Mouse (Mus musculus) midbrain, embryonic 14.5 days (tissue): Measurements from ENCODE around the gene Mark2. TPM values are rescaled to one million over a fixed set of nuclear protein-coding genes. Genes with fewer than 3 reads are reported as not detected.

Experiments
- ATAC-seq: fragments of 200-750 bp; cut with Nextera tagmentation; 2 replicates; pipeline ENCODE4 v1.8.0; 2017; ENCODE audit warnings: moderate number of reproducible peaks, moderate library complexity; ENCODE audit not compliant: low FRiP score, low TSS enrichment
- DNase-seq: peaks from one replicate; pipeline ENCODE4 v3.0.0-alpha.2; 2015
- H3K27ac ChIP-seq: fragments of 300-500 bp; sonication (generic); replicated peaks from 2 replicates; pipeline ENCODE4 v1.5.1; 2014; ENCODE audit warnings: mild to moderate bottlenecking, low read depth, low read length, moderate library complexity
- H3K27me3 ChIP-seq: fragments of 300-500 bp; sonication (generic); 2 replicates; pipeline ENCODE4 v1.6.1; 2014; ENCODE audit warnings: low read length, control low read depth, mixed read lengths; ENCODE audit not compliant: control insufficient read depth, insufficient read depth
- H3K36me3 ChIP-seq: fragments of 300-500 bp; sonication (generic); 2 replicates; pipeline ENCODE4 v1.6.1; 2014; ENCODE audit warnings: low read length, control low read depth; ENCODE audit not compliant: control insufficient read depth, insufficient read depth
- H3K4me1 ChIP-seq: fragments of 300-500 bp; sonication (generic); 2 replicates; pipeline ENCODE4 v1.6.1; 2014; ENCODE audit warnings: mild to moderate bottlenecking, antibody characterized with exemption, low read length, control low read depth; ENCODE audit not compliant: control insufficient read depth, insufficient read depth
- H3K4me2 ChIP-seq: fragments of 300-500 bp; sonication (generic); 2 replicates; pipeline ENCODE4 v1.6.1; 2014; ENCODE audit warnings: mild to moderate bottlenecking, low read length, moderate library complexity
- H3K4me3 ChIP-seq: fragments of 300-500 bp; sonication (generic); replicated peaks from 2 replicates; pipeline ENCODE4 v1.5.1; 2014; ENCODE audit warnings: low read depth, low read length
- H3K9ac ChIP-seq: fragments of 300-500 bp; sonication (generic); replicated peaks from 2 replicates; pipeline ENCODE4 v1.6.1; 2014; ENCODE audit warnings: mild to moderate bottlenecking, low read length, moderate library complexity
- H3K9me3 ChIP-seq: fragments of 300-500 bp; sonication (generic); 2 replicates; pipeline ENCODE4 v1.6.1; 2016; ENCODE audit warnings: low read length, control low read depth, mixed read lengths; ENCODE audit not compliant: control insufficient read depth
- WGBS: fragments of 180-500 bp; shearing (Covaris S2); extraction: QIAGEN DNeasy Blood & Tissue Kit; methylation state at CpG from one replicate; pipeline ENCODE4 v1.1.7; 2014; 5-methylcytosine and 5-hydroxymethylcytosine counted together
- polyA plus RNA-seq: library from polyadenylated mRNA; unstranded; fragments of >200 nt; fragmentation: Nextera tagmentation; extraction: Ambion mirVana; gene quantifications from 2 replicates; pipeline ENCODE4 v1.2.1, GENCODE M21; 2014

Mark2 gene
- polyA plus RNA-seq, 1 experiment from 2014 or later: 55.0 TPM

GRCm38 (mm10) chr19:7268722-7269090, 73.0 kb downstream of the Mark2 start:
- Histone ChIP-seq H3K9me3 (no peaks in the 10 kb centered on the region), H3K27me3 (no peaks in the 10 kb centered on the region), H3K4me1 (peaks cover 58% of the 10 kb centered on the region), H3K4me3 (peak overlapping the region; percentile 91), H3K27ac (peak overlapping the region; percentile 98), H3K4me2 (peak overlapping the region; percentile 93), H3K36me3 (peaks cover 36% of the 10 kb centered on the region), H3K9ac (peak overlapping the region; percentile 95)
- peak; percentile 19; the same call in 1 of the 2 replicates for ATAC-seq
- peak; percentile 86 for DNase-seq
- WGBS: under 1% methylated on average over 30 of the region's 30 CpGs

DNA sequence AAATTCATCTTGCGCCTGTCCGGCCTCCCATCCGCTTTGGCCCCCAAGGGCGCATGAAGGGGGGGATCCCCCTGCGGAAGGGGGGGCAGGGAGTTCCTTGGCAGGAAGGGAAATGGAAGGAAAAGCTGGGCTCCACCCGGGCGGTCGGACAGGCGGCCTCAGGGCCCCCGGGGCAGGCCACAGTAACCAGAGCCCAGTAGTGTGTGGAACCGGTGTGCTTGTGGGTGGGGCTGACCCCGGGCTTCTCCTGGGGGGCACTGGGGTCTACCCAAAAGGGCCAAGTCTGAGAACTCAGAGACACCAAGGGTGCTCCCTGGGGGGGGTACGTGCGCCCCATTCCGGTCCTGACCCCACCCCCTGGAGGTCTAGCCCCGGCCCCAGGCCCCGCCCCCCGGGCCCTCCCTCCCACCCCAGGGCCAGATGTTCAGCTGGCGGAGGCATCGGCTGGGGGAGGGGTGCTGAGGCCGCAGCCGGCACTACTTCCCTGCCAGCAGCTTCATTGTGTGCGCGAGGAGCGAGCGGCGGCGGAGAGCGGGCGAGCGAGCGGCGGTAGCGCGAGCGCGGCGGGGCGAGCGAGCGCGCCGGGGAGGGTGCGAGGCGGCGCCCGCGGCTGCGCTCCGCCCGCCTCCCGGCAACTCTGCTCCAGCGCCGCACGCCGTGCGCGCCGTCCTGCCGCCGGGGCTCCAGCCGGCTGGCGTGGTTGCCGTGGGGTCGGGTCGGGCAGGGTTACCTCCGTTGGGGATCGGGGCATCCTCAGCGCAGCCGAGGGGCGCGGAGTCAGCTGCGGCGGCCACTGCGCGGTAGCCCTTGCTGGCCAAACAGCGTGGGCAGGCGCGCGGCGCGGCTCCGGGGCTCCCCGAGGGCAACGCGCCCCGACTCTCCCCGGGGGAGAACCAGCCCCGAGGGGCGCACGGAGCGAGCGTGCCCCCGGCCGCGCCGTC, 73.6 kb downstream of the Mark2 start:
- ATAC-seq (peak; percentile 70), DNase-seq (peak; percentile 95)
- H3K4me3 ChIP-seq: peak overlapping the region; percentile 91
- H3K27ac ChIP-seq: peak overlapping the region; percentile 98
- under 1% methylated on average over 72 of the region's 97 CpGs for WGBS
- H3K9me3 ChIP-seq: no peaks in the 10 kb centered on the region
- H3K4me2 ChIP-seq: peak overlapping the region; percentile 93
- peaks cover 29% of the 10 kb centered on the region for H3K36me3 ChIP-seq
- peaks cover 58% of the 10 kb centered on the region for H3K4me1 ChIP-seq
- H3K9ac ChIP-seq: peak overlapping the region; percentile 95
- no peaks in the 10 kb centered on the region for H3K27me3 ChIP-seq

DNA sequence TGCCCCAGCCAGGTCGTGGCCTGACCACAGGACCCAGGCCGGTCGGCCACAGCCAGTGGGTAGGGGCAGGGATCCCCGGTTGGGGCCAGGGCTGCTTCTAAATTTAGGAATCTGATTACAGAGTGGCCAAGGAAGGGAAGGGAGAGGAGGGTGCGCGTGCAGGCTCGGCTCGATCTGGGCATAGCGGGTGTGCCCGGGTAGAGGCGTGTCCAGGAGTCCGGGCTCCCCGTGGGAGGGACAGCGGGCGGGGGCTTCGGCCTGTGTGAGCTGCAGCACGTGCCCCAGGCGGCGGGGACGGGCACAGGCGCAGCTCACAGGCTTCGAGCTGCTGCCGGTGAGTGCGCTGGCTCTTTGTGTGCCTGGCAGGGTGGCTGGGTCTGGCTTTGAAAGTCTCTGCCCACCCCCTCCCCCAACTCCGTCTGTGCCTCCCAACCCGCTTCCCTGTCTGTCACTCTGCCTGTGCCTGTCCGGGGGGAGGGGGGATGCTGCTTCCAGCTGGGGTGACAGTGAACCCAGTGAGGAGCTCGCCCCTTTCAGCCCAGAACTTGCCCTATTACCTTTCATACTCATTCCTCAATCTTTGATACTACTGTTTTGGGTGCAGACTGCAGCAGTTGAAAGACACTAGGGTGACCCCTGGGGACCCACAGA, 74.4 kb downstream of the Mark2 start, which contains the start of gene Rcor2:
Rcor2 (plus strand) TSS at position 235 of the 651 bp plus-strand sequence.
- Histone ChIP-seq H3K36me3 (peaks cover 21% of the 10 kb centered on the region), H3K9me3 (no peaks in the 10 kb centered on the region), H3K4me2 (peak within 1 kb of the TSS; percentile 93), H3K4me3 (peak within 1 kb of the TSS; percentile 91), H3K27ac (peak within 1 kb of the TSS; percentile 98), H3K9ac (peak within 1 kb of the TSS; percentile 95), H3K27me3 (no peaks in the 10 kb centered on the region), H3K4me1 (peaks cover 57% of the 10 kb centered on the region)
- DNase-seq (peak; percentile 87), ATAC-seq (peak; percentile 74)
- under 1% methylated on average over 28 of the region's 28 CpGs for WGBS

GRCm38 (mm10) chr19:7266421-7266831, 75.2 kb downstream of the Mark2 start:
- ATAC-seq (no peak), DNase-seq (peak; percentile 46)
- no peaks in the 10 kb centered on the region for H3K9me3 ChIP-seq
- no peaks in the 10 kb centered on the region for H3K27me3 ChIP-seq
- peaks cover 13% of the 10 kb centered on the region for H3K36me3 ChIP-seq
- H3K9ac ChIP-seq: peak overlapping the region; percentile 95; the same call in 1 of the 2 replicates
- H3K4me3 ChIP-seq: no peak overlapping the region
- H3K27ac ChIP-seq: peak overlapping the region; percentile 98
- 8% methylated on average over 4 of the region's 4 CpGs for WGBS
- peak overlapping the region; percentile 93 for H3K4me2 ChIP-seq
- peaks cover 53% of the 10 kb centered on the region for H3K4me1 ChIP-seq

DNA sequence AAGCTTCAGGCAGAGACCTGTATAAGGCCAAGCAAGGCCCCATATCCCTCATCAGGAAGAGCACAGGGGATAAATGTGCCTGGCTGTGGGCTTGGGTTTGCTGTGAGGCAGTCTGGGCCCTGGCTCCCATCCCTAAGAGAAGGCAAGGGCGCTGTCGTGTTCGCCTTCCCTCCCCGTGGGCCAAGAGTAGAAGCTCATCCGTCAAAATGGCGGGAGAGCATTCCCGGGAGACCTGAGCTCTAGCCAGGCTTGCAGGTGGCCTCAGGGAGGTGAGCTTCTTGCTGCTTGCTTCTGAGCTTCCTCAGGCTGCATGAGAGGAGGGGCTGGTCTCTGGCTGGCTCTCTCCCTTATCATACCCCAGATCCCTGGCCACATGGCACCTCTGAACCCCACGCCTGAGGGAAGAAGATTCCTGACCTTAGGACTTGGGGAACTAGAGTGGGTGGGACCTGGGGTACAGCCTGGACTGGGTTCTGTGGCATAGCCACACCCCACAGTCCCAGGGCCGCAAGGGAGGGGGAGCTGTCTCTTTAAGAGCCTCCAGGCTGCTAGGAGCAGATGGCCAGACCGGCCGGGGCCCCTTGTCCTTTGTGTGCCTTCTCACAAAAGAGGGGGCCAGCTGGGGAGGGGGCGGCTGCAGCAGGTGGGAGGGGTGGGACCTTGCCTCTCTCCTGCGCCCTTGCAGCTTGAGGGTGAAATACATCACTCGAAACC, 76.0 kb downstream of the Mark2 start:
- peaks cover 5% of the 10 kb centered on the region for H3K36me3 ChIP-seq
- peak; percentile 79 for DNase-seq
- peak overlapping the region; percentile 98 for H3K27ac ChIP-seq
- peaks cover 50% of the 10 kb centered on the region for H3K4me1 ChIP-seq
- peak; percentile 3; the same call in 1 of the 2 replicates for ATAC-seq
- H3K4me3 ChIP-seq: no peak overlapping the region
- 7% methylated on average over 14 of the region's 14 CpGs for WGBS
- H3K9ac ChIP-seq: no peak overlapping the region
- no peaks in the 10 kb centered on the region for H3K27me3 ChIP-seq
- peak overlapping the region; percentile 93 for H3K4me2 ChIP-seq
- H3K9me3 ChIP-seq: no peaks in the 10 kb centered on the region

GRCm38 (mm10) chr19:7264766-7265331, 76.8 kb downstream of the Mark2 start:
- peaks cover 44% of the 10 kb centered on the region for H3K4me1 ChIP-seq
- no peak overlapping the region for H3K4me3 ChIP-seq
- DNase-seq (peak; percentile 31), ATAC-seq (no peak)
- peak overlapping the region; percentile 98 for H3K27ac ChIP-seq
- H3K27me3 ChIP-seq: no peaks in the 10 kb centered on the region
- 7% methylated on average over 6 of the region's 6 CpGs for WGBS
- H3K36me3 ChIP-seq: no peaks in the 10 kb centered on the region
- H3K9ac ChIP-seq: peak overlapping the region; percentile 12; the same call in 1 of the 2 replicates
- no peaks in the 10 kb centered on the region for H3K9me3 ChIP-seq
- peak overlapping the region; percentile 93 for H3K4me2 ChIP-seq

DNA sequence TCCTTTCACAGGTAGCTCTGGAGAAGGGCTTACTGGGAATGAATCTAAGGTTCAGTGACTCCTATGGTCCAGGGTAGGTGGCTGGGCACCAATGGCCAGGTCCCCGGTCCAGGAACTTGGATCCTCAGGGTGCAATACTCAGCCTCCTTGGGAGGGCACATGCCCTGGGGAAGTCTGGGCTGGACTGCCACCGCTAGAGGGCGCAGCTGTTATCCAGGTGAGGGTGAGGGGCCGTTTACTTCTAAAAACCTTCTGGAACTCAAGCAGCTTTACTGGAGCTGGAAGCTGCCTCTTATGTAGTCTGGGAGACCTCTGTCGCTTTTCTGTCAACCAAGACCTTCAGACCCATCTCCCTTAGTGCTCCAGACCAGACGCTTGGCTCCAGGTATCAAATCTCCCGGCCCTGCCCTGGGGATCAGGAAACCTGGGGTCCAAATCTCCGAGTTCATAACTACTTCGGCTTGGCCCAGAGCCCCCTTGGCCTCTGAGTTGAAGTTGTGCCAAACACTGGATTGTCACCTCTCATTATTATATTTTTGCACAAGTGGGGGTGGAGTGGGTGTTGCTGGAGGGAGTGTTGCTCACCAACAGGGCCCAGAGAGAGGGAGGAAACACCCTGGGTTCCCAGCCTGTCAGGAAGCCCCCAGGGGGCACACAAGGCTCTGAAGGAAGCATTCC, 77.4 kb downstream of the Mark2 start:
- Histone ChIP-seq H3K4me3 (no peak overlapping the region), H3K4me1 (peaks cover 38% of the 10 kb centered on the region), H3K27me3 (no peaks in the 10 kb centered on the region), H3K27ac (peak overlapping the region; percentile 98), H3K9me3 (no peaks in the 10 kb centered on the region), H3K4me2 (0 out of 2 replicates have a peak overlapping the region, but pooled peaks have one; percentile 4), H3K36me3 (no peaks in the 10 kb centered on the region), H3K9ac (peak overlapping the region; percentile 12; the same call in 1 of the 2 replicates)
- DNase-seq (peak; percentile 85), ATAC-seq (no peak)
- 20% methylated on average over 9 of the region's 9 CpGs for WGBS
